Mouse (Mus musculus) heart, adult 2 months (tissue): ENCODE measurements at regions not wholly inside any gene's neighbourhood (a gene's known extent, or its start where the extent isn't known, plus 50 kb on each side); places are given as distances from the start of the nearest gene placed in this dataset.

Experiments
- DNase-seq, 2 experiments: peaks; one replicate each; pipeline ENCODE4 v3.0.0; 2021
- H3K27ac ChIP-seq: fragments of 200-600 bp; 2 replicates; pipeline ENCODE4 v1.8.1; 2022
- H3K27me3 ChIP-seq: fragments of 200-500 bp; 2 replicates; pipeline ENCODE4 v1.6.1; 2012; ENCODE audit warnings: mild to moderate bottlenecking, low read length, inconsistent platforms, mixed read lengths; ENCODE audit not compliant: control insufficient read depth, insufficient read depth
- H3K36me3 ChIP-seq: fragments of 200-500 bp; 2 replicates; pipeline ENCODE4 v1.6.1; 2012; ENCODE audit warnings: low read length, inconsistent platforms; ENCODE audit not compliant: control insufficient read depth, insufficient read depth
- H3K4me1 ChIP-seq: fragments of 200-500 bp; 2 replicates; pipeline ENCODE4 v1.6.1; 2011; ENCODE audit warnings: low read length; ENCODE audit not compliant: control insufficient read depth, insufficient read depth
- H3K4me3 ChIP-seq: fragments of 200-600 bp; 2 replicates; pipeline ENCODE4 v1.8.1; 2022
- H3K79me2 ChIP-seq: fragments of 200-500 bp; replicated peaks from 2 replicates; pipeline ENCODE4 v1.6.1; 2012; ENCODE audit warnings: mild to moderate bottlenecking, inconsistent platforms, low read length, moderate library complexity, mixed read lengths; ENCODE audit not compliant: control insufficient read depth, insufficient read depth
- H3K9ac ChIP-seq: fragments of 200-500 bp; 2 replicates; pipeline ENCODE4 v1.6.1; 2012; ENCODE audit warnings: low read depth, mild to moderate bottlenecking, control low read depth, inconsistent platforms, low read length, mixed read lengths
- CTCF ChIP-seq: fragments of 200-600 bp; IDR thresholded peaks from 2 replicates; pipeline ENCODE4 v1.8.1; 2022; ENCODE audit warnings: antibody characterized with exemption, mild to moderate bottlenecking, moderate library complexity
- EP300 ChIP-seq: fragments of 200-500 bp; IDR thresholded peaks from 2 replicates; pipeline ENCODE4 v1.6.1; 2011; ENCODE audit warnings: low read depth, low read length, control low read depth; ENCODE audit not compliant: insufficient read depth
- POLR2A ChIP-seq: fragments of 200-500 bp; IDR thresholded peaks from 2 replicates; pipeline ENCODE4 v1.6.1; 2011; ENCODE audit warnings: mild to moderate bottlenecking, low read depth, low read length, control low read depth; ENCODE audit not compliant: insufficient read depth
- WGBS: fragments of 180-500 bp; shearing (Covaris S2); methylation state at CpG from one replicate; pipeline ENCODE4 v1.1.7; 2018; 5-methylcytosine and 5-hydroxymethylcytosine counted together
- intact Hi-C: fragments of 180-260 bp; cut with DNase I; formaldehyde crosslinking; loops from one replicate; pipeline ENCODE4 v1.15.1; 2025

DNA sequence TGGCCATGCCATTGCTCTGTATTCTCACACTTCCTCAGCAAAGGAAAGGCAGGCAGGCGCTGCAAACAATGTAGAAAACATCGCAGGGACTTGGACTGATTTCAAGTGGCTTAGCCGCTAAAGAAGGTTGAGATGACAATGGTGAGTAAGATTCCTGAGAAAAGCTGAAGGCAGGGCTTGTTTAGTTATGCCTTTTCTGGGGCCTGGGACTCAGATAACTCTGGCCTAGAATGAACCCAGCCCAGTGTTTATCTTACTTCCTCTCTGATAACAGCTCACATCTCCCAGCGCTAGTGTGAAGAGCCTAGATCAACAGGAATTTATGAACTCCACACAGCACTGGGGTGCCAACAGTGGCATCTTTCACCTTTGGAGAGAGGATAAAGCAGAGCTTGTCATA lies 170.2 kb downstream of the Phlda1 start:
- H3K27me3 ChIP-seq, result no peaks in the 10 kb centered on the region
- no peak overlapping the region for H3K4me3 ChIP-seq
- WGBS, result 4% methylated on average over 4 of the region's 4 CpGs
- H3K9ac ChIP-seq, result no peak overlapping the region
- H3K79me2 ChIP-seq, result no peaks in the 10 kb centered on the region
- H3K36me3 ChIP-seq, result no peaks in the 10 kb centered on the region
- no peak overlapping the region for H3K27ac ChIP-seq
- DNase-seq, result peak in 1 of 2 experiments; percentile 13
- intact Hi-C loops, result no loop called here
- H3K4me1 ChIP-seq, result peaks cover 5% of the 10 kb centered on the region
- TF ChIP-seq EP300 (no peak), POLR2A (no peak), CTCF (no peak)

DNA sequence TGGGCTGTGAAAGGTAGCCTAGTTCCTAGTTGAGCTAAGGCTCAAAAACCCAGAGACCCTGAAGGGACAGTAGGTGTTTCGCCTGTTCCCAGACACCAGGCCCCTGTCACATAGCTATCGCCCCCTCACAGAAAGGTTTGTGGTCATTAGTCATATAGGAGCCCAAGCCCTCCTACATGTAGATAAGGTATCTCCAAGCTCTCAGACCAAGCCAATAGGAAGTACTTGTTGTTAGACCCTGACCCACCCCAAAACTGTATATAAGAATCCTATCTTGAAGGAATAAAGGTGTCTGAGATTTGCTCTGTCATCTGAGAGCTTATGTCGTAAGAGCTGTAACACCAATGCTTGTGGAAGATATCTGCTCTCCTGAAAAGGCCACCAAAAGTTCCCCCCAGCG lies 174.8 kb downstream of the Phlda1 start:
- Histone ChIP-seq H3K9ac (no peak overlapping the region), H3K27ac (no peak overlapping the region), H3K27me3 (no peaks in the 10 kb centered on the region), H3K79me2 (no peaks in the 10 kb centered on the region), H3K4me1 (peaks cover 5% of the 10 kb centered on the region), H3K4me3 (no peak overlapping the region), H3K36me3 (no peaks in the 10 kb centered on the region)
- DNase-seq, result no peak
- no peak for TF ChIP-seq POLR2A
- TF ChIP-seq CTCF, result no peak
- no peak for TF ChIP-seq EP300
- 90% methylated on average over 4 of the region's 4 CpGs for WGBS
- intact Hi-C loops, result no loop called here

DNA sequence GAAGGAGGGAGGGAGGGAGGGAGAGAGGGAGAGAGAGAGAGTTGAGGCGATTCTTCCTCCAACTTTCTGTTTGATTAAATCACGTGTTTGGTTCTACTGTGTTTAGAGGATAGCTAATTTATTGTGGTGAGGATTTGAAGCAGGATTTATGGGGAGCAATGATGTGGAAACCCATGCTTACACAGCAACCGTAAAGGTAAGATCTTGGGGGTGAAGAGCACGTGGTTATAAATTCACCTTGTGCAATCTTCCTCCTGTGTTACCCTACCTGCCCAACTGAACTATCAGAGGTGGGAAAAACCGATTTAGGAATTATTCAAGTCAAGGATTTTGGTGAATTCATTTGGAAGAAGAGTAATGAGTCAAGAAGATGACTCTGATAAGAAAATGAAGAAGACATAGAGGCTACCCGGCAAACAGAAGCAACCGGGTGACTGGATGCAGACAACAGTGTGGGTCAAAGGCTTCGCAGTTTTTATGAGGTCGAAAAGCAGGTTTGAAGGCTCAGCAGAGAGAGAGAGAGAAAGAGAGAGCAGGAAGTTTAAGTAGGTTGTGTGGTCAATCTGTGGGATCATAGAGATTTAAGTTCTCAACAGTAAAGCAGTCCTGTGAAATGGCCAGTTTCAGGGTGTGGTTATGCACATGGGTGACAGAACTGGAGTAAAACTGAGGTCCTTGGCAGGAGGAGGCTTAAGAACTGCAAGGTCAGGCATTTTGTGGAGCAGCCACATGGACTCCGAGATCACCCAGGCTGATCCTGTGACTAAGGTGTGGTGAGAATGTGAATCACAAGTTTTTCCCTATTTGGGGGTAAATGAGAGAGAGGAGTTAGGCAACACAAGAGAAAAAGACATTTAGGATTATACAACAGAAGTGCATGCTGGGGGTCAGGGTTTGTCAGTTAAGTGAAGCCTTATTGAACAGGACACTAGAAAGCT lies 178.6 kb downstream of the Phlda1 start:
- intact Hi-C loops, result no loop called here
- Histone ChIP-seq H3K79me2 (no peaks in the 10 kb centered on the region), H3K27ac (no peak overlapping the region), H3K27me3 (no peaks in the 10 kb centered on the region), H3K4me1 (no peaks in the 10 kb centered on the region), H3K4me3 (no peak overlapping the region), H3K9ac (no peak overlapping the region), H3K36me3 (no peaks in the 10 kb centered on the region)
- 86% methylated on average over 10 of the region's 10 CpGs for WGBS
- no peak for DNase-seq
- TF ChIP-seq EP300 (no peak), CTCF (no peak), POLR2A (no peak)

DNA sequence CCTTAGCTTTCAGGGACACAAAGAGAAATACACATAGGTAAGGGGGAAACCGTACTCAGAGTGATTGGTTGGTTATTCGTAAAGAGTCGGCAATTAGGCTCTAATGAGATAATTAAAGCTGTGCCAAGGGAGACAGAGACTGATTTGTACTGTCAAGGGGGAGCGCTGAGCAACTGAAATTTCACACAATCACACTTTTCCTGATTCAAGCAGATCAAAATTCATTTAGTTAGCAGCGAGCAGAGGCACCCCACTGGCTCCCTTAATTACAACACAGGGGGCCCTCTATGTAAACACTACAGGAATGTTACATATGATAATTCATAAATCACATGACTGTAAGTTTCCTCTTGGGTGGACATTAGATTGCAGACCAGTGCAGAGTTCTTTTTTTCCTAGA lies 180.5 kb downstream of the Phlda1 start:
- no peak overlapping the region for H3K4me3 ChIP-seq
- no peaks in the 10 kb centered on the region for H3K36me3 ChIP-seq
- H3K27me3 ChIP-seq, result no peaks in the 10 kb centered on the region
- DNase-seq, result no peak
- intact Hi-C loops, result no loop called here
- no peak for TF ChIP-seq CTCF
- TF ChIP-seq POLR2A, result no peak
- TF ChIP-seq EP300, result no peak
- no peak overlapping the region for H3K9ac ChIP-seq
- 92% methylated on average over 5 of the region's 5 CpGs for WGBS
- H3K27ac ChIP-seq, result no peak overlapping the region
- no peaks in the 10 kb centered on the region; the same call in 1 of the 2 replicates for H3K4me1 ChIP-seq
- H3K79me2 ChIP-seq, result no peaks in the 10 kb centered on the region

DNA sequence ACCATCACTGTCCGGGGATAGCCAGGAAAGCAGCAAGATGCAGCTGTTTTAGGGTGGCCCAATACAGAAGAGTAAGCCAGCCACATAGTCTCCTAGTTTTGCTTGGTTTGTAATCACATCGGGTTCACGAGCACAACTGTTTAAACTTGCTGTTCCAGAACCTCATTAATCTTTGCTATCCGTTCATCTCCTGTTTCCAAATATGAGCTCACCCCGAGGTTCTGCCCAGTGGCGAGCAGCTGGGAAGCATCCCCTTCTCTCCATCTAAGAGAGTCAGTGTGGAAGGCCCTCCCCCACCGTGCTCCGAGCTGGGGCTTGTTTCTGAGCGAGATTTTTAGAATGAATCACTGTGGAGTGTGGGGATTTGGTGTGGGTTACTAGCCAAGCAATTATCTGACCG lies 183.5 kb downstream of the Phlda1 start:
- H3K27me3 ChIP-seq, result no peaks in the 10 kb centered on the region
- no peaks in the 10 kb centered on the region for H3K79me2 ChIP-seq
- peak; percentile 67 to 84 for DNase-seq
- intact Hi-C loops, result no loop called here
- no peak for TF ChIP-seq EP300
- no peak for TF ChIP-seq CTCF
- TF ChIP-seq POLR2A, result no peak
- no peaks in the 10 kb centered on the region for H3K36me3 ChIP-seq
- WGBS, result 62% methylated on average over 10 of the region's 10 CpGs
- H3K9ac ChIP-seq, result no peak overlapping the region
- no peaks in the 10 kb centered on the region; the same call in 1 of the 2 replicates for H3K4me1 ChIP-seq
- H3K4me3 ChIP-seq, result no peak overlapping the region
- no peak overlapping the region; the same call in 1 of the 2 replicates for H3K27ac ChIP-seq

DNA sequence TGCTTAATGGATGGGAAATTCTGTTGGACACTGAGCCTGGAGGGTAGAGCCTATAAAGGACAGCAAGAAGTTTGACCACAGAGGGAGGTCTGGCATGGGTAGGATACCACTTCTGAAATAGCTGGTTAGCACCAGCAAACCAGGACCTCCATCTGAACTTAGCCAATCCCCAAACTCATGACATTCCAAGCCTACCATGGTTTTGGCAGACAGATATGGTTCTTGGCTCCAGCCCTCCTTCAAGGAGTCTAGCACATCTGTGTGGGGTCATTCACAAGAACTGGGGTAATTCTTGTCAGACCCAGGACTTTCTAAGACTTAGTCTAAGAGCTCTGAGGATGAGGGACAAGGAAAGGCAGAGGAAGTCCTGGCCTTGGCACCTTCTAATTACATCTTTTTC lies 187.7 kb downstream of the Phlda1 start:
- TF ChIP-seq EP300, result no peak
- TF ChIP-seq CTCF, result no peak
- TF ChIP-seq POLR2A, result no peak

More for the DNA sequence above, 187.7 kb downstream of the Phlda1 start:
- Histone ChIP-seq H3K4me3 (no peak overlapping the region), H3K27ac (no peak overlapping the region), H3K79me2 (no peaks in the 10 kb centered on the region), H3K9ac (no peak overlapping the region), H3K36me3 (no peaks in the 10 kb centered on the region), H3K27me3 (no peaks in the 10 kb centered on the region), H3K4me1 (peaks cover 3% of the 10 kb centered on the region)
- intact Hi-C loops, result loop anchor here (10.0 kb wide), 2 partner anchors 71 to 231 kb away; no protein-coding TSS in a partner anchor
- DNase-seq, result no peak
